Mouse (Mus musculus) kidney, embryonic 16.5 days (tissue): ENCODE measurements at regions not wholly inside any gene's neighbourhood (a gene's known extent, or its start where the extent isn't known, plus 50 kb on each side); places are given as distances from the start of the nearest gene placed in this dataset.
A peak's percentile ranks its signal among the peaks of the same experiment; 100 is the strongest.

Source experiments
- ATAC-seq: fragments of 200-750 bp; cut with Nextera tagmentation; 2 replicates; pipeline ENCODE4 v1.8.0; 2017; ENCODE audit warnings: moderate TSS enrichment; ENCODE audit not compliant: low FRiP score, low TSS enrichment
- H3K27ac ChIP-seq: fragments of 300-500 bp; sonication (generic); 2 replicates; pipeline ENCODE4 v1.5.1; 2014; ENCODE audit warnings: low read length
- H3K27me3 ChIP-seq: fragments of 300-500 bp; sonication (generic); 2 replicates; pipeline ENCODE4 v1.6.1; 2014; ENCODE audit warnings: low read length, control low read depth, mixed read lengths; ENCODE audit not compliant: insufficient read depth
- H3K36me3 ChIP-seq: fragments of 300-500 bp; sonication (generic); 2 replicates; pipeline ENCODE4 v1.6.1; 2014; ENCODE audit warnings: low read length, control low read depth, mixed read lengths; ENCODE audit not compliant: insufficient read depth
- H3K4me1 ChIP-seq: fragments of 300-500 bp; sonication (generic); 2 replicates; pipeline ENCODE4 v1.6.1; 2014; ENCODE audit warnings: low read length, control low read depth, mixed read lengths; ENCODE audit not compliant: insufficient read depth
- H3K4me2 ChIP-seq: fragments of 300-500 bp; sonication (generic); replicated peaks from 2 replicates; pipeline ENCODE4 v1.6.1; 2014; ENCODE audit warnings: low read depth, low read length
- H3K4me3 ChIP-seq: fragments of 300-500 bp; sonication (generic); 2 replicates; pipeline ENCODE4 v1.5.1; 2014; ENCODE audit warnings: mild to moderate bottlenecking, low read length
- H3K9ac ChIP-seq: fragments of 300-500 bp; sonication (generic); replicated peaks from 2 replicates; pipeline ENCODE4 v1.6.1; 2014; ENCODE audit warnings: low read length
- H3K9me3 ChIP-seq: fragments of 300-500 bp; sonication (generic); 2 replicates; pipeline ENCODE4 v1.6.1; 2016; ENCODE audit warnings: low read length, control low read depth
- WGBS: fragments of 180-500 bp; shearing (Covaris S2); extraction: QIAGEN DNeasy Blood & Tissue Kit; methylation state at CpG from one replicate; pipeline ENCODE4 v1.1.7; 2014; 5-methylcytosine and 5-hydroxymethylcytosine counted together

GRCm38 (mm10) chr5:120284625-120285024 lies 146.9 kb upstream of the Lhx5 start:
- Histone ChIP-seq H3K4me2 (no peak overlapping the region), H3K4me1 (peaks cover 22% of the 10 kb centered on the region), H3K9ac (no peak overlapping the region), H3K27ac (no peak overlapping the region), H3K27me3 (peaks cover 44% of the 10 kb centered on the region), H3K36me3 (no peaks in the 10 kb centered on the region), H3K4me3 (no peak overlapping the region), H3K9me3 (peaks cover 3% of the 10 kb centered on the region; the same call in 1 of the 2 replicates)
- 61% methylated on average over 7 of the region's 8 CpGs for WGBS
- ATAC-seq, result no peak

GRCm38 (mm10) chr5:120285036-120285435 lies 146.5 kb upstream of the Lhx5 start:
- Histone ChIP-seq H3K36me3 (no peaks in the 10 kb centered on the region), H3K9me3 (peaks cover 6% of the 10 kb centered on the region; the same call in 1 of the 2 replicates), H3K27me3 (peaks cover 40% of the 10 kb centered on the region), H3K4me1 (peaks cover 22% of the 10 kb centered on the region), H3K4me2 (no peak overlapping the region), H3K9ac (no peak overlapping the region), H3K4me3 (no peak overlapping the region), H3K27ac (no peak overlapping the region)
- 32% methylated on average over 9 of the region's 9 CpGs for WGBS
- no peak for ATAC-seq

- Histone ChIP-seq H3K9ac (no peak overlapping the region), H3K4me2 (no peak overlapping the region), H3K27me3 (peaks cover 28% of the 10 kb centered on the region), H3K9me3 (peaks cover 11% of the 10 kb centered on the region; the same call in 1 of the 2 replicates), H3K4me1 (0 out of 2 replicates have a peak, but pooled peaks cover 9% of the 10 kb centered on the region), H3K27ac (no peak overlapping the region), H3K36me3 (no peaks in the 10 kb centered on the region), H3K4me3 (no peak overlapping the region)
- ATAC-seq, result no peak
- 84% methylated on average over 4 of the region's 4 CpGs for WGBS
These were observed 144.7 kb upstream of the Lhx5 start for GRCm38 (mm10) chr5:120286787-120287186.

- no peak for ATAC-seq
- no peak overlapping the region for H3K4me3 ChIP-seq
- peaks cover 28% of the 10 kb centered on the region for H3K27me3 ChIP-seq
- H3K9me3 ChIP-seq, result peaks cover 11% of the 10 kb centered on the region; the same call in 1 of the 2 replicates
- peak overlapping the region; percentile 20; the same call in 1 of the 2 replicates for H3K4me2 ChIP-seq
- H3K27ac ChIP-seq, result no peak overlapping the region
- H3K4me1 ChIP-seq, result 0 out of 2 replicates have a peak, but pooled peaks cover 9% of the 10 kb centered on the region
- no peaks in the 10 kb centered on the region for H3K36me3 ChIP-seq
- 18% methylated on average over 23 of the region's 23 CpGs for WGBS
- 0 out of 2 replicates have a peak overlapping the region, but pooled peaks have one; percentile 22 for H3K9ac ChIP-seq
These were observed 143.3 kb upstream of the Lhx5 start for GRCm38 (mm10) chr5:120288036-120288684.

- peaks cover 8% of the 10 kb centered on the region; the same call in 1 of the 2 replicates for H3K9me3 ChIP-seq
- no peak for ATAC-seq
- H3K27ac ChIP-seq, result no peak overlapping the region
- no peaks in the 10 kb centered on the region for H3K4me1 ChIP-seq
- H3K4me3 ChIP-seq, result no peak overlapping the region
- no peaks in the 10 kb centered on the region for H3K36me3 ChIP-seq
- no peak overlapping the region for H3K4me2 ChIP-seq
- H3K9ac ChIP-seq, result no peak overlapping the region
- H3K27me3 ChIP-seq, result peaks cover 12% of the 10 kb centered on the region
- 56% methylated on average over 16 of the region's 16 CpGs for WGBS
These were observed 136.9 kb upstream of the Lhx5 start for GRCm38 (mm10) chr5:120294526-120295078.

- Histone ChIP-seq H3K36me3 (no peaks in the 10 kb centered on the region), H3K4me2 (no peak overlapping the region), H3K4me3 (no peak overlapping the region), H3K9me3 (no peaks in the 10 kb centered on the region), H3K27me3 (peaks cover 36% of the 10 kb centered on the region), H3K9ac (no peak overlapping the region), H3K27ac (no peak overlapping the region), H3K4me1 (peaks cover 7% of the 10 kb centered on the region)
- no peak for ATAC-seq
- 11% methylated on average over 10 of the region's 10 CpGs for WGBS
These were observed 134.3 kb upstream of the Lhx5 start for GRCm38 (mm10) chr5:120297190-120297589.

- H3K9ac ChIP-seq, result no peak overlapping the region
- H3K4me1 ChIP-seq, result peaks cover 10% of the 10 kb centered on the region
These were observed 133.7 kb upstream of the Lhx5 start for GRCm38 (mm10) chr5:120297665-120298282.

GRCm38 (mm10) chr5:120301672-120302071 lies 129.8 kb upstream of the Lhx5 start:
- H3K4me3 ChIP-seq, result peak overlapping the region; percentile 39; the same call in 1 of the 2 replicates
- WGBS, result 3% methylated on average over 15 of the region's 16 CpGs

More at GRCm38 (mm10) chr5:120297665-120298282, 133.7 kb upstream of the Lhx5 start:
- H3K9me3 ChIP-seq, result no peaks in the 10 kb centered on the region
- peaks cover 42% of the 10 kb centered on the region for H3K27me3 ChIP-seq
- WGBS, result 58% methylated on average over 3 of the region's 3 CpGs
- H3K4me2 ChIP-seq, result no peak overlapping the region
- ATAC-seq, result no peak
- no peak overlapping the region for H3K27ac ChIP-seq
- no peaks in the 10 kb centered on the region for H3K36me3 ChIP-seq
- no peak overlapping the region for H3K4me3 ChIP-seq

GRCm38 (mm10) chr5:120302307-120302706 lies 129.2 kb upstream of the Lhx5 start:
- Histone ChIP-seq H3K4me1 (peaks cover 18% of the 10 kb centered on the region), H3K9ac (0 out of 2 replicates have a peak overlapping the region, but pooled peaks have one; percentile 38), H3K36me3 (no peaks in the 10 kb centered on the region), H3K4me2 (peak overlapping the region; percentile 61), H3K9me3 (no peaks in the 10 kb centered on the region), H3K27me3 (peaks cover 56% of the 10 kb centered on the region), H3K4me3 (peak overlapping the region; percentile 39), H3K27ac (no peak overlapping the region)
- WGBS, result under 1% methylated on average over 47 of the region's 47 CpGs
- 0 out of 2 replicates have a peak, but pooled peaks have one; percentile 8 for ATAC-seq

More at GRCm38 (mm10) chr5:120301672-120302071, 129.8 kb upstream of the Lhx5 start:
- peaks cover 56% of the 10 kb centered on the region for H3K27me3 ChIP-seq
- no peak overlapping the region for H3K9ac ChIP-seq
- ATAC-seq, result no peak
- no peak overlapping the region for H3K27ac ChIP-seq
- no peaks in the 10 kb centered on the region for H3K36me3 ChIP-seq
- H3K4me1 ChIP-seq, result peaks cover 18% of the 10 kb centered on the region
- H3K9me3 ChIP-seq, result no peaks in the 10 kb centered on the region
- peak overlapping the region; percentile 61 for H3K4me2 ChIP-seq
